Mouse (Mus musculus) thymus, postnatal 10 days (tissue): ENCODE data around the gene ccdc198.
A peak's percentile ranks its signal among the peaks of the same experiment; 100 is the strongest.
"Not testable (repeated sequence)": the region's sequence is repeated elsewhere in the genome, so short reads cannot be mapped to it uniquely, and the experiment has no call there.

ENCODE experiments used
- DNase-seq, 2 experiments: peaks; one replicate each; pipeline ENCODE4 v3.0.0; 2021; ENCODE audit warnings: low spot score in 2 of 2

Gene ccdc198

GRCm38 (mm10) chr14:49245126-49245714 lies at the start of gene ccdc198:
Gene ccdc198, minus strand, starts transcription at chr14:49245474.
- DNase-seq = no peak

GRCm38 (mm10) chr14:49293802-49294449 lies 48.7 kb upstream of the ccdc198 start:
- DNase-seq = no peak

GRCm38 (mm10) chr14:49290029-49290745 lies 44.9 kb upstream of the ccdc198 start:
- DNase-seq = no peak

- no peak for DNase-seq
Observed at GRCm38 (mm10) chr14:49283784-49284655, 38.7 kb upstream of the ccdc198 start.

DNA sequence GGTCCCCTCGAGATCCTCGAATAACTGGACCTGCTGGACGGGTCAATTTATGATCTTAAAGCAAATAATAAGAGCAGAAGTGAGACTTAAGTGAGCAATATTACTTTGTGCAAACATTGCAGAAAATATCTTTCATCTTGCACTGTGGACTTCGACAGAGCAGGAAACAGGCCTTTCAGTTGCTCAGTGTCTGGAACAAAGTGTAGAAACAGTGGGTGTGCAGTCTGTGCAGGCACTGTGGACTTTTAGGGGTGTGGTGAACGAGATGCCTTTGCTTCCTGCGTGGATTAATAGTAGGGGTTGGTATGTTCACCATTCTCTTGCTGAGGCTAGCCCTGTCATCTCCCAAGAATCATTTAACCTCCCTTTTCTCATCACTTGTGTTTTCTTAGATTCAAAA lies 33.6 kb upstream of the ccdc198 start:
- no peak for DNase-seq

DNA sequence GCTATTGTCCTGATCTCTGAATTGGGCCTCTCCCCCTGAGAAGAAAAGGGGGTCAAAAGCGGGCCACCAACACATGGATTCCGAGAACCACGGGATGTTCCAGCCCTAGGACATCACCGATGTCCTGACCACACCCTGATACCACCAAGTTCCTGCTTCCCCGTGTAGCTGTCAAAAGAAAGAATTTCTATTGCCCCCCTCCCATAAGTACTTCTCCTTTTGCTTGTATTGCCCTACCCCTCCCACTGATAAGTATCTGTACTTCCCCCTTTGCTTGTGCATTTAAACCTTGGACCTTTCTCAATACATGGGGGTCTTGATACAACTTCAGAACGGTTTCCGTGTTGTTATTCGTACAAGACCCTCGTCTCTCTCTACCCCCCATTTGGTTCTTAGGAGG lies 33.2 kb upstream of the ccdc198 start:
- not testable (repeated sequence) for DNase-seq

DNA sequence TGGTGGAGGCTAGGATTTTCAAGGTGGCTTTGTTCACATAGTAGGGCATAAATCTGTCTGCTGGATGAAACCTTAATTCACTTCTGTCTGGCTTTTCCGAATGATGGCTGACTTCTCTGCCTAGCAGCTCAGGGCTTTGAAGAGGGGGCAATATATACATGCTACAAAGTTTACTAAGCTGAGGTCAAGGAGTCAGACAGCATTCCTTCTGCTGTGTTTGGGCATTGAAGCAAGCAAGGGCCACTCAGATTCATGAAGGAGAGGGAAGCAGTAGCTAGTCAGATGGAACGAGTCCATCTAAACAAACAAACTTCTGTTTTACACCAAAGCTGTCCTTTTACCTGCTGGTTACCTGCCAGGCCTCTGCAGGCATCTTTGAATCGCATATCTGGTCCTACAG lies 32.4 kb upstream of the ccdc198 start:
- no peak for DNase-seq

DNA sequence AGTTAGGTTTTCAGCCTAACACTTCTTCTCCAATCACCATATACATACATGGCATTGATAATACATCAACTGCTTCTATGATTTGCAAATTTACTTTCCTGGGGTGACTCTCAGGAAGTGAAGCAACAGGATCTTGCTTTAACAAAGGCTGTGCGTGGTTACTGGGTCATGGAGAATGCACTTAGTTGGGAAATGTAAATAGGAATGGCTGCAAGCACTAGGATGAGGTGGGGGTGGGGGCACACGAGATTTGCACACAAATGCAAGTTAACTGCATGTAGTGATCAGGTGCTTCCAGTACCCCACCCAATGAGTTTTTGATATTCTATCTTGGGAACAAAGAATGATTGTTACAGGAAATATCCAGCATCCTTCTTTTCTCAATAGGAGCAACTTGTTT lies 30.1 kb upstream of the ccdc198 start:
- no peak for DNase-seq

- no peak for DNase-seq
Observed at GRCm38 (mm10) chr14:49265286-49266002, 20.2 kb upstream of the ccdc198 start.

DNA sequence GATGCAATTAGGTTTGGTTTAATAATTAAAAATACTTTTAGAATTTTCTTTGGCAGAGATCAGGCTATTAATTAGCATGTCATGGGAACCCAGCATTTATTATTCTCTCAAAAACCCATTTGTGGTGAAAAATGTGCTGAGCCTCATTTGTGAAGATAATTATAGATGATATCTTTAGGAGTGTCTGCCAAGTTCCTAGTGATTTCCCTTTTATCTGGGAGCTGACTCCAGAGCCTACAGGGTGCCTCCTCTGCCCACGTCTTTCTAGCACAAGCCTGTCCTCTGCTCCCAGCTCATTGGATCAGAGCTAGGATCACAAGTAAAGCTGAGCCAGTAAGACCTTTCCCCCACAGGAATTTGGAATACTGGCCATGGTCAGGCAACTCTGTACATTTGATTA lies 3.8 kb downstream of the ccdc198 start:
- DNase-seq = no peak

DNA sequence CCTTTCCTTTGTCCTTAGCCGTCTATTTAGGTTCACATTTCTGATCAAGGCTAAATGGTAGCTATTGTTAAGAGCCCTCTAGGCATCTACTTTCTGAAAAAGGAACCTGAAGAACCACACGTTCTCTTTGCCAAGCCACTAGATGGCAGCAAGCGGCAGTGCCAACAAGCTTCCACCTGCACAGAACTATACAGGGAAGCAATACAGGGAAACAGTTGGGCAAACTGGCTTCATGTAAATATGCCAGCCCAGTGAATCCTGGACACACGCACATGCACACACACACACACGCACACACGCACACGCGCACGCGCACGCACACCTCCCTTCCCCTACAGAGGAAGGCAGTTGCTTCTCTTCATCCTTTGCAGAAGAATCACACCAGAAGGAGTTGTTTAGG lies 7.1 kb downstream of the ccdc198 start:
- DNase-seq = peak in 1 of 2 experiments; percentile 25

DNA sequence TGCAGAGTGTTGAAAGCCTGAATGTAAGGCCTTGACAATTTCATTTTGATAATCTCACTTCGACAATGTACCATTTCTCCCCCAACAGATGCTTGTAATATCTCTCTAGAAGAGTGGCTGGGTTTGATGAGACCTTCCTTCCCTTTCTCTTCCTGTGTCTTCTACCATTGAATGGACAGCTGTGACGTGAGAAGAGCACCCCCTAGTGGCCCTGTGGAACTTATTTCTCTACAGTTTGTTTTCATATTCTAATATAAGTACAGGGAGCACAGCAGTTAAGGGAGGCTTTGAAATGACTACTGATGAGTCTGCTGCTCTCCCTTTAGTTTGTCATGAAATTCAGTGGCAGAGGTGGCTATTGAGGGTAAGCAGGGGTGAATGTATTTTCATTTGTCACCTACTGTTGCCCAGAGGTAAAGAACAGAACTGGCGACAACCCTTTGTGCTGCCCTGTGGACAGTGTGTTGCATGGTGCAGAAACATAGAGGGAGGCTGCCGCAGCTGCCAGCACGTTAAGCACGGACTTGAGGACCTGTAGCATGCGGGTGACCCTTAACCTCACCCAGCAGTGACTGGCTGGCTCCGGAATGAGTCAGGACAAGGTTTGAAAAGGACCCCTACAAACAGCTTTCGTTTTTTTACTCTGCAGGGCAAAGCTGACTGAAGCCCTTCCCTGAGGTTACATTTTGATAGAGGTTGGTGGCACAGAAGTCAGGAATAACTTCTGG lies 10.3 kb downstream of the ccdc198 start:
- DNase-seq = peak in 1 of 2 experiments; percentile 73

GRCm38 (mm10) chr14:49231845-49232244 lies 13.4 kb downstream of the ccdc198 start:
- DNase-seq = no peak

- no peak for DNase-seq
Observed at GRCm38 (mm10) chr14:49226986-49227385, 18.3 kb downstream of the ccdc198 start.

GRCm38 (mm10) chr14:49226471-49226870 lies 18.8 kb downstream of the ccdc198 start:
- DNase-seq = no peak

GRCm38 (mm10) chr14:49221771-49222170 lies 23.5 kb downstream of the ccdc198 start:
- DNase-seq = peak in 1 of 2 experiments; percentile 18

- DNase-seq = peak in 1 of 2 experiments; percentile 33
Observed at GRCm38 (mm10) chr14:49219466-49220022, 25.7 kb downstream of the ccdc198 start.

GRCm38 (mm10) chr14:49218677-49219076 lies 26.6 kb downstream of the ccdc198 start:
- no peak for DNase-seq

GRCm38 (mm10) chr14:49210215-49210614 lies 35.1 kb downstream of the ccdc198 start:
- DNase-seq = not testable (repeated sequence)

GRCm38 (mm10) chr14:49201073-49201778 lies 44.0 kb downstream of the ccdc198 start:
- DNase-seq = no peak
